Mouse (Mus musculus) left cerebral cortex, adult 2 months (tissue): ENCODE data around the gene Lmo1. TPM values are rescaled to one million over a fixed set of nuclear protein-coding genes. Genes with fewer than 3 reads are reported as not detected.

ENCODE experiments used
- DNase-seq, 2 experiments: peaks; one replicate each; pipeline ENCODE4 v3.0.0; 2021 to 2022; ENCODE audit warnings: low spot score in 2 of 2, mixed read lengths in 1 of 2; ENCODE audit errors: extremely low spot score in 1 of 2
- H3K27ac ChIP-seq: fragments of 200-600 bp; 2 replicates; pipeline ENCODE4 v1.8.1; 2022
- H3K4me3 ChIP-seq: fragments of 200-600 bp; 2 replicates; pipeline ENCODE4 v1.8.1; 2022
- CTCF ChIP-seq: fragments of 200-600 bp; IDR thresholded peaks from 2 replicates; pipeline ENCODE4 v1.8.1; 2022; ENCODE audit warnings: antibody characterized with exemption, mild to moderate bottlenecking, moderate library complexity
- intact Hi-C: fragments of 180-260 bp; cut with DNase I; formaldehyde crosslinking; loops from one replicate; pipeline ENCODE4 v1.15.1; 2025
- long read RNA-seq, 2 experiments: library from polyadenylated mRNA; stranded (forward); transcript quantifications; one replicate each; pipeline ENCODE4 v2.0.0; 2021; ENCODE audit warnings: borderline mapping rate in 2 of 2
- total RNA-seq, 2 experiments: library from RNA; stranded (reverse); gene quantifications; 2 replicates each; pipeline ENCODE4 v1.2.3; 2021

Lmo1 gene
- 10 to 100 TPM; 13.7 to 15.4 TPM for total RNA-seq
- long read RNA-seq, experiment 1, transcript Lmo1-202 (4 exons, 912 nt): major isoform, 13 of 19 reads
- long read RNA-seq, experiment 1, partial matches to known transcripts: 2 of 19 reads
- long read RNA-seq, experiment 1, other reads (novel, unspliced or antisense): 1 of 19 reads
- long read RNA-seq, experiment 2, transcript Lmo1-202 (4 exons, 912 nt): major isoform, 7 of 11 reads
- long read RNA-seq, experiment 2, partial matches to known transcripts: 0 of 11 reads
- long read RNA-seq, experiment 2, other reads (novel, unspliced or antisense): 2 of 11 reads

GRCm38 (mm10) chr7:109174949-109175669 lies at the start of gene Lmo1:
Lmo1 (minus strand) TSS chr7:109175207.
- peak within 1 kb of the TSS; percentile 47 for H3K27ac ChIP-seq
- peak within 1 kb of the TSS; percentile 58 for H3K4me3 ChIP-seq
- no peak for TF ChIP-seq CTCF
- DNase-seq: peak; percentile 38 to 39
- intact Hi-C loops: no loop called here

- TF ChIP-seq CTCF: no peak
- Histone ChIP-seq H3K4me3 (no peak overlapping the region), H3K27ac (no peak overlapping the region)
- intact Hi-C loops: no loop called here
- no peak for DNase-seq
Observed at GRCm38 (mm10) chr7:109221716-109222110, 46.7 kb upstream of the Lmo1 start.

GRCm38 (mm10) chr7:109220766-109221715 lies 46.0 kb upstream of the Lmo1 start:
- Histone ChIP-seq H3K27ac (no peak overlapping the region), H3K4me3 (no peak overlapping the region)
- DNase-seq: no peak
- no peak for TF ChIP-seq CTCF
- intact Hi-C loops: no loop called here

- Histone ChIP-seq H3K27ac (no peak overlapping the region), H3K4me3 (no peak overlapping the region)
- intact Hi-C loops: no loop called here
- TF ChIP-seq CTCF: no peak
- DNase-seq: no peak
Observed at GRCm38 (mm10) chr7:109220026-109220425, 45.0 kb upstream of the Lmo1 start.

GRCm38 (mm10) chr7:109218977-109219271 lies 43.9 kb upstream of the Lmo1 start:
- TF ChIP-seq CTCF: no peak
- Histone ChIP-seq H3K4me3 (no peak overlapping the region), H3K27ac (no peak overlapping the region)
- intact Hi-C loops: loop anchor here (1.0 to 5.0 kb wide), 2 partner anchors 80 to 122 kb away; no protein-coding TSS in a partner anchor
- no peak for DNase-seq

GRCm38 (mm10) chr7:109218130-109218976 lies 43.3 kb upstream of the Lmo1 start:
- intact Hi-C loops: loop anchor here (1.0 to 5.0 kb wide), 2 partner anchors 79 to 121 kb away; no protein-coding TSS in a partner anchor
- peak; percentile 85 for TF ChIP-seq CTCF
- DNase-seq: peak; percentile 71 to 76

GRCm38 (mm10) chr7:109209804-109210203 lies 34.8 kb upstream of the Lmo1 start:
- TF ChIP-seq CTCF: no peak
- Histone ChIP-seq H3K4me3 (no peak overlapping the region), H3K27ac (no peak overlapping the region)
- intact Hi-C loops: no loop called here
- DNase-seq: no peak

More at GRCm38 (mm10) chr7:109218130-109218976, 43.3 kb upstream of the Lmo1 start:
- H3K4me3 ChIP-seq: no peak overlapping the region
- no peak overlapping the region for H3K27ac ChIP-seq

GRCm38 (mm10) chr7:109207811-109208210 lies 32.8 kb upstream of the Lmo1 start:
- no peak for DNase-seq
- H3K4me3 ChIP-seq: no peak overlapping the region
- no peak overlapping the region for H3K27ac ChIP-seq
- intact Hi-C loops: no loop called here
- no peak for TF ChIP-seq CTCF

- DNase-seq: no peak
- intact Hi-C loops: no loop called here
- no peak overlapping the region for H3K27ac ChIP-seq
- H3K4me3 ChIP-seq: no peak overlapping the region
- no peak for TF ChIP-seq CTCF
Observed at GRCm38 (mm10) chr7:109206358-109206757, 31.4 kb upstream of the Lmo1 start.

GRCm38 (mm10) chr7:109203140-109203539 lies 28.1 kb upstream of the Lmo1 start:
- no peak overlapping the region for H3K4me3 ChIP-seq
- H3K27ac ChIP-seq: no peak overlapping the region
- no peak for DNase-seq
- no peak for TF ChIP-seq CTCF
- intact Hi-C loops: no loop called here

- H3K4me3 ChIP-seq: no peak overlapping the region
- no peak for DNase-seq
- no peak overlapping the region for H3K27ac ChIP-seq
- TF ChIP-seq CTCF: no peak
- intact Hi-C loops: no loop called here
Observed at GRCm38 (mm10) chr7:109200559-109200958, 25.6 kb upstream of the Lmo1 start.
